Mouse (Mus musculus) WW6 (cell line): ENCODE results near the gene Exoc6b.

Experiments
- DNase-seq: peaks from one replicate; pipeline ENCODE4 v3.0.0-alpha.2; 2013; ENCODE audit warnings: low read depth, low spot score

The Exoc6b gene

DNA sequence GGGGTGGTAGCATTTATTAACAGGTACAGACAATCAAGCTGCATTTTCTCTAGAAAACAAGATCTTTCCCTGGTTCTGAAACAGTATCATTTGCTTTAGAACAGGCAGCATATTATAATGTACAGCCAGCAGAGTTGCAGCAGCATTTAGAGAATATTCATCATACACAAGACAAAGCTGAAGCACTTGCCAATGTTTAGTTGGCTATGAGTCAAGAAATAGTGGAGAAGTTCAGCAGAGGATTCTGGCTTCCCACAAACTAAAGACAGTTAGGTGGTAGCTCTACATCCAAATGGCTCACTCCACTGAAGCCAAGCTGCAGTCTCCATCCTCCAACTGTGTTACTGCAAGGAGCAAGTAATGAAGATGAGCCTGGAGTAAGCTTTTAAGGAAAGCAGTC, 342.4 kb downstream of the Exoc6b start:
- no peak for DNase-seq

DNA sequence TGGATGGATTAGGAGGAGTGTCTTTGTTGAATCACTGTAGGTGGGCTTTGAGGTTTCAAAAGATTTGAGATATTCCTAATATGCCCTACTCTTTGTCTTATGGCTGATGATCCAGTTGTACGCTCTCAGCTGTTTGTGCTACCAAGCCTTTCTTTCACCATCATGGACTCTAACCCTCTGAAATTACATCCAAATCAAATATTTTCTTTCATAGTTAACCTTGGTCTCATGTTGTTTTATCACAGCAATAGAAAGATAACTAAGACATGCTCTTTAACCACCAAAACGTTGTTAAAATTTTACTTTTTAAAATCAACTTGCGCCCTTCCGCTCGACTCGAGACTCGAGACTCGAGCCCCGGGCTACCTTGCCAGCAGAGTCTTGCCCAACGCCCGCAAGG, 356.1 kb downstream of the Exoc6b start:
- DNase-seq, result no peak

DNA sequence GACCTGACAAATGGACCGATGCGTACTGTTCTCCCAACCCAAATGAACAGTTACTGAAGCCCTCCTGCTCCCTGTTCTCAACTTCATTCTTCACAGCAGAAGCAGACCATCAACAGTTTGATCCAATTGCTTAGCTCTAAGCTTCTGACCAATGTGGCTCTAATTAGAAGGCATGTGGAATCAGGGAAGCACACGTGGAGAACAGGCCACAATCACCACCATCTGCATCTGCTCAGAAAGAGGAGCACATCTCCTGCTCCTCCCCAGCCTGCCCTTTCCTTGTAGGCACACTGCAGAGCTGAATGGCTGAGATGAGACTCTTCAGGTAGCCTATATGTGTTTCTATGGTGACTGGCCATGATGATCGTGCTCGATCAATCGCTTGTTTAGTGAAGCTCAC, 358.5 kb downstream of the Exoc6b start:
- DNase-seq, result no peak

DNA sequence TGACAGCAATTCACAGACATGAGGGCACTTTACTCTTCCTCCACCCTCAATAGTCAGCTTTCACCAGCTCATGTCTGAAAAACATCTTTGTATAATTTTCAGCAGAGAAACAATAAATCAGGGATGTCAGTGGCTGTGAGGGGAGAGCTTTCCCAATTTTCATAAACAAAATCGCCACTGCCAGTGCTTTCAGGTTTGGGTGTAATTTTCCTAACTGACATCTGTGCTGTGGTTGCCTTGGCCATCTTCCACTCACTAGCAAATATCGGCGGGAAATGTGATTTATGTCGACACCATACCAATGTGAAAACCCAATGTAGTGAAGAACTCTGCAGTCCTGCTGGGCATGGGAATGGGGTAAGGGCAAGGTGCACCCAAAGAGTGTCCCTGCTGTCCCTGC, 360.7 kb downstream of the Exoc6b start:
- no peak for DNase-seq

DNA sequence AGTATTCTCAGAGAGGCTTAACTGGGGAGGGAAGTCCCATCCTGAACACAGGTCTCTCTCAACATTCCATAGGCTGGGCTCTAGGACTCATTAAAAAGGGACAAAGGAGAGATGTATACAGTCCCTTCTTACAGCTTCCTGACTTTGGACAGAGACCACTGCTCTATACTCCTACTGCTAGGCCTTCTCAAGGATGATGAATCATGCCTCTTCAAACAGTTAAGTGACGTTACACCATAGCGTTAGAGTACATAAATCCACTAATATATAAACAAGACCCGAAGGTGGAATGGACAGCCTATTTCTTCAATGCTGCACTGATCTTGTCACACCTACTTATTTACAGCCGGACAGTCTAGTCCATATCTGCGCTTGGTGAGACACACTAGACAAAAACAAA, 369.7 kb downstream of the Exoc6b start:
- no peak for DNase-seq

DNA sequence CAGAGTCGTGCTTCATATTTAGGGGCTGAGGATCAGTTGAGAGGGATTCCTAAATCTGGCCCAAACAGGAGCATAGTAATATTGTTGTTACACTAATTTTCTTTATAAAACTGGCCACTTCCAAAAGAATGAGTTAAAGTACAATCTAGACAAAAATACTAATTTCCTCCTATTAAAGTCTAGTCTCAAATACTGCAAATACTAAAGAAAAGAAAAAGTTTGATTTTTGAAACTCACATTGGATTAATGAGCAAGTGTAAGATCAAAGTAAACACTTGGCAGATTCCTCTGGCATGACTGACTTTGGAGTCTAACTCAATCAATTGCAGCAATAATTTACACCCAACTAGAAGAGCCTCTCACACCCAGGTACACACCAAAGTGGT, 371.0 kb downstream of the Exoc6b start:
- DNase-seq, result no peak

DNA sequence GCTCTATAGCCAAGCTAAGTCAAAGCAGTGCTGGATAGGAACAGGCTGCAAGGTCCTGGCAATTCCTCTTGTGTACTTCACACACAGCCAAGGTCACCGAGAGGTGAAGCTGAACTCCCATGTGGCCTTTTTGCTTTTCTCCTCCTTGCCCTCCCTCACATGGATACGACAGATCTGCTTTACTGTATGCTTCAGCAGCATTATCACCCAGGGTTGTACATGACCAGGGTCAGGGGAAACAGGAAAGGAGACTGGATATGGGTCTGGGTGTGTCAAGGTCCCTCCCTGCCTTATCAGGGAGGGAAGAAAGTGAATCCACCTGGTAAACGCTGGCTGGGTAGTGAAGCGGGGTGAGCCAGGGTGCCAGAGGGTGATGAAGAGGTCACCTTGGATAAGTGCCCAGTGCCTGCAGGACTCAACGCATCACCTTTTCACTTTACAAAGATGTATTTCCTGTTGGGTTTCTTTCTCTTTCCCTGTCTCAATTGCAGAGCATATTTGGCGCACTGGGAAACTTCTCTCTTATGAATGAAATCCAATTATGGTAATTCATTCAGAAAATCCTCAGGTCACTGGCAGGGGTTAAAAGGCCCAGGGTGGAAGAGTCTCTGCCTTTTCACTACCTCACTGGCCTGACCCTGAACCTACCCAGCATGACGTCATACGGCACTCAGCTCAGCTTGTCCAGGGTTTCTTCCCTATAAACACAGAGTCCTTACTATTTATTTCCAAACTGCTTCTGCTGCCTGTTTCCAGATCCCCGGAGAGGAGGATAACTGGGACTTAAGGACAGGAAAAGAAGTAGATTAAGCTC, 371.6 kb downstream of the Exoc6b start:
- no peak for DNase-seq

DNA sequence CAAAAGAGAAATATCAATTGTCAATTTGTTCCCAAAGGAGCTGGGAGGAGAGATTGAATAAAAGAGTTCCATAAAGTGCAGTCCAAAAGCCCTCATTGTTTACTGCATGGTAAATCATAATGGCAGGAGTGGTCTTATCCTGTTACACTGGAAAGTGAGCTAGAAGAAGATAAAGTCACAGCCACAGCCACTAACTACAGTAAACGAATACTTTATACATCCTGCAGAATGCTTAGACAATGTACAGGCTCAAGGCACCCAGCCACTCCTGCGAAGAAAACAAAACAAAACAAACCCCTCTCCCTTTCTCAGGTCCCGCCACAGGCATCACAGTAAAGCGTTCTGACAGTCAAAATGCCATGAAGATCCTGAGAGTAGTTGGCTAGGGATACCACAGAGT, 375.5 kb downstream of the Exoc6b start:
- no peak for DNase-seq

DNA sequence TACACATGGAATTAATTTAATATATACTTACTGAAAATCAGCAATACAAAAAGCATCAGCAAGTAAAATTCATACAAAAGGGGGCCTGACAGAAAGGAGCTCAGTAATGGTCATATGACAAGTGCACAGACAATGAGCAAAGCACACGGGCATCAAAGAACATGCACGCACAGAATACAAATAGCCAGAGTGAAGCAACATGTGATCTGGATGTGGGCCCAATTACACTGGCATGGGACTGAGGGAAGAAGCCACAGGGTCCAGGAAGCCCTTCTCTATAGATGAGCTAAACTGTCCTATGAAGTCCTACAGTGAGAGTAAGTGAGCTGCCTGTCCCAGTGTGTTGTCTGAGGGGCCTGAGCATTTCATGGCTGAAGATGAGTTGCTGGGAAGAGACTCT, 376.1 kb downstream of the Exoc6b start:
- DNase-seq, result no peak

DNA sequence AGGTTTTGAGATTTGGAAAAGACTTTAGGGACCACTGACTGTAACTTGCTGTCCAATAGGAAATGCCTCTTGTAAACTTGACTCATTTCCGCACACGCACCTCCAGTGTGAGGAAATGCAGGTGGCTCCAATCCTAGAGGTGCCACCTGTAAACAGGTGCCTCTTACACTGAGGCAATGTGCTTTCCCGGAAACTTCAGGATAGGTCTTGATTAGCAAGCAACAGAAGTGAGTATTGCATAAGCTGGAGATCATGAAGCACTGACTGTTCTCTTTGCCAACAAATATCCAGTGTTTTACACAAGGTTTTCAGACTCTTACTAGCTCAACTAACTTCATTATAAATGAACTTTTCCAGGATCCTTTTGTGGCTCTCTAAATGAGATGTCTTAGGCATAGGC, 377.4 kb downstream of the Exoc6b start:
- DNase-seq, result no peak

DNA sequence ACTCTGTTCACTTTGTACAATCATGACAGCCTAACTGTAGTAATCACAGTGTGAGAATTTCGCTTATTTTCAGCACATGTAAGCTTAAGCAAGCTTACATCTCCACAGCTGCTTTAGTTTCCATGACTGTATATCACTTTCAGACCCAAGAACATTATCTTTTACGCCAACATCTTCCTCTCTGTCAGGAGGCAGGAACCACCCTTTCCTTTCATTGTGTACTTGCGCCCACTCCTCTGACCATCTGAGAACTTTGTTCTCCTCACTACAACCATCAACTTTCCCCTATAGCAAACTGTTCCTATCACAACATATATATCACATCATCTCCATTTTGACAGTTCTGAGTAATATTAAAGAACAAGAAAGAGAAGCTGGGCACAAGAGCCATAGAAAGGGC, 391.5 kb downstream of the Exoc6b start:
- no peak for DNase-seq

DNA sequence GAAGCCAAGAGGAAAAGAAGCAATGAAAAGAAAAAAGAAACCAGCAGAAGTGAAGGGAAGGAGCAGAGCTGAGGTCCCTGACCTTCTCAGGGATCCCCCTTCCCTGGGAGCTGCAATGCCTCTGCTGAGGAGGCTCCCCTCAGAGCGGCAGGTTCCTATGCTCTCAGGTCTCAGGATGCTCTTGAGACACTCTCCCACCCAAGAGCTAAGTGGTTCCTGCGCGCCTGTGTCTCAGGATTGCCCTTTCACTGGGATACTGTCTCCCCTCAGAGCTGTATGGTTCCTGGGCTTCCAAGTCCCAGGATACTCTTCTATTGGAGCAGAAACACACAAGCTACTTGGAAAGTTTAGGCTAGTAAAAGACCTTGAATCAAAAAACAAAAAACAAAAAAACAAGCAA, 394.4 kb downstream of the Exoc6b start:
- DNase-seq, result no peak

DNA sequence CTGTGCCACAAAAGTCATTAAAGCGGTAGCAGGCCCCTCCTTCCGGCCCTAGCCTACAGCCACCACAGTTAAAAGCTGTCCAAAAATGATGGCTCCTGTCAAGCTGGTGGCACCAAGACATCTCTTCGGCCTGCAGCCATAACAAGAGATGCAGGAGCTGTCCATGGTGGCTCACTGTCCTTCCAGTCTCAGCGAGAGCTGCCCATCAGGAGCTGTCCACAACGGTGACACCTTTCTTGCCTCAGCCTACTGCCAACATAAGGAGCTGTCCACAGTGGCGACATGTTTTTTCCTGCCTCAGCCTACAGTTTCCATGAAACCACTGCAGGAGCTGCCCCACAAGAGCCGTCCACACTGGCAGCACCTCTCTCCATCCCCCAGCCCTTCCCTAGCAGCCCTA, 395.2 kb downstream of the Exoc6b start:
- no peak for DNase-seq

DNA sequence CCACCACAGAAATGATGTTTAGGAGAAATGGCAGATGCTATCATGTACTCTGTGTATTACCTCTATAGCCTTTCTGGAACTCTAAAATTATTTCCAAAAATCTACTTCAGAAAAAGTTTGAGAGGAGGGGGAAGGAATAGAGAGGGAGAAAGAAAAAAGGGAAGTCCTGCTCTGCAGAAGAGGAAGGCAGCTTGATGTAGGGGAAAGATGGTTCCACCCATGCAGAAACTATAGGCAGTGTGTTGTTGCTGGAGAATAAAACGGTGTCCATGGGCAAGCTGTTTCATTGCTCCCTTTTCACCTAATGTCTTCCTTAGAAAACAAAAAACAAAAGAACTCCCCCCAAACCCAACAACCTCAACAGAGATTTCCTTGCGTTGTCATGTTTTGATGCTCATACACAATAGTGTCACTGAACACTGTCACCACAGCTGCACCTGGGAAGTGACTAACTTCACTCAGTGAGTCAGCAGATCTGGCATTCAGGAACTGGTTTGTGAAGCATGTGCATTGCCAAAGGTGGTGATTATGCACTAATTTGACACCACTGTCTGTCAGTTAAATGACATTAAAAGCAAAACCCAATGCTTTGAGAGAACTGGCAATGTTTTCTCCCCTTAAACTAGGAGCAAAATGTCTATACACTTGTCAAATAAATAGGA, 407.7 kb downstream of the Exoc6b start:
- DNase-seq, result no peak

DNA sequence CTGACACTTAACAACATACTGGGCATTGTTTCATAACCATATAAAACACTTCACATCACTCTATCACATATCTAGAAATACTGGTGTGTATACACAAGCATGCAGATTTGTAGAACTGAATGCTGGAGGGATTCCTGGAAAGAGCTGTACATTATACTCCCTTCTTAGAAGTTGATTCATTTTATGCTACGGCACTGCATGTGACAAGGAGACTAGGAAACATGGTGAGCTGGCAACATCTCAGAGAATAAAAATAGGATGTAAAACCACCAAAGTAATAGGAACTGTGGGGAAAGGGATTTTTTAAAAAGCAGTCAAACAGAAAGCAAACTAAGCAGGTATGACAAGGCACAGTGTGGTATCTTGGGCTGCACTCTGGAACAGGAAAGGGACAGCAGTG, 408.3 kb downstream of the Exoc6b start:
- DNase-seq, result no peak

DNA sequence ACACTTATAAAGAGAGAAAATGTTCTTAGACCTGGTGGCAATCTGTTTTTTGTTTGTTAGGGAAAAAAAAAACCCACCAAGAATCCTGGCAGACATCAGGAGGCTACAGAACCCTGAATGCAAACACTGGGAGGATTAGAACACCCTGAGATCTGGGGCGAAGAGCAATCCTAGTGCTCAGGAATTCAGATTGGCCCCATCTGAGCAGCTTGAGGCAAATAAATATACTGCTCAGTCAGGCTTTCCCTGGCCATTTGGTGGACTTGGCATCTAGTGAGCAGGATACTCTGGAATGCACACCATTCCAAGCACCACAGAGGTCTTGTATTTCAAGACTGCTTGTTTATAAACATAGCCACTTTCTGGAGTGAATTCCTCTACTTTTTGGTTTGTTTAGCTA, 412.2 kb downstream of the Exoc6b start:
- no peak for DNase-seq

DNA sequence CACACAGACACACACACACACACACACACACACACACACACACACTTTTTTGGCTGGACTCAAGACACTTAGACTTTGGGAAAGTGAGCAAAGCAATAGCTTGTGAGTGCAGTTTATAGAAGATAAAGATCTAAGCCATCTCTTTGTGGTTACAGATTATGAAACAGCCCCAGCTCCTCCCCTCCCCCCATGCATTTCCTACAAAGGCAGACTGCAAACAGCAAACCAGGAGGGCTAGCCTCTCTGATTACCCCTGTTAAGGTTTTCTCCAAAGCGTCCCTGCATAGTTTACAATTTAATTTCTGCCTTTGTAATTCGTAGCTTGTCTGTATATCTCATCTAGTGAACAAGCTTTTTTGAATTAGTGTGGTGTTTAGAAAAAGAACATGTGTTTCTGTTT, 412.6 kb downstream of the Exoc6b start:
- no peak for DNase-seq

DNA sequence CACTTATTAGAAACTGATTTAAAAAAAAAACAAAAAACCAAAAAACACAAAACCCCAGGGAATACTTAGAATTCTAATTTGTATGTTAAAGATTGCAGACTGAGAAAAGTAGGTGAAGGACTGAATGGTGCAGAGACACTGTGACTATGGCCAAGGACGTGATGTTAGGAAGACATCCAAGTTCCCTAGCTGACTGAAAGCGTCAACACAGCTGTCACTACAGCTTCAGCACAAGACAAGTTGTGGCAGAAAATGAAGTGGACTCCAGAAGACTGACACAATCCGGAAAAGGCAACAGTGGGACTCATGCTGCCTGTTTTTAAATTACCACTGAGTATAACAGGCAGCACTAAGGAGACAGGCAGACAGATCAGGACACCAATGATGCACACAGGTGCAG, 417.4 kb downstream of the Exoc6b start:
- no peak for DNase-seq

DNA sequence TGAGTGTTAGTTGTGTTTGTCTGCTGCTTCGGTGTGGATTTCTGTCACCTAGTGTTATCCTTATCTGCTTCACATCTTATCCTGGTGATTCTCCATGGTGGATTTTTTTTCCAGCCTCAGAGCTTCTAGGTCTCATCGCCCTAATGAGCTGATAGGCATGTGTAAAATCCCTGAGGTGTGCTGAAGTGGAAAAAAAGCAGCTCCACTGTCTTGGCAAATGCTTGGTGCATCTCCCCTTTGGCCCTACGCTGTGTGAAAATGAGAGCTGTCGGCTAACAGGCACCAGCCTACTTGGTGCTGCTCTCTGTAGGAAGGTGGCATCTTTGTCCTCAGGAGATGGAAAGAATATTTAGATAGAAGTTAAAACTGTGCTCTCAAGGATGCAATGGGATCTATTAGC, 422.1 kb downstream of the Exoc6b start:
- no peak for DNase-seq

DNA sequence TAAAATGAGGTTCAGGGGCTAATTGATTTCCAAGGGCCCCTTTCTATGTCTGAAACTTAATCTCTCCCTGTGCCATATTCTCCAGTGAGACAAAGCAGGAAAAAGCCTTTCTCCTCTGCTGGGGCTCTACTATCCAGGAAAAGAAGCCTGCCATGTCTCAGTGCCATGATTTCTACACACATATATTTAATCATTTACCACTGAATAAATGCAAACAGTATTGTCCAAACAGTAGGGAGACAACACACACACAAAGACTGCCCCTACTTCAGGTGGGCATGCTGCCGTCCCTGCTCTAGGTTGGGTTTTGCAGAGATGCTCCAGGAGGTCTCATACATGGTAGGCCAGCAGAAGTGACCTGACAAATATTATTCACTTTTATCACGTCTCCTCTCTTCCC, 422.6 kb downstream of the Exoc6b start:
- no peak for DNase-seq

DNA sequence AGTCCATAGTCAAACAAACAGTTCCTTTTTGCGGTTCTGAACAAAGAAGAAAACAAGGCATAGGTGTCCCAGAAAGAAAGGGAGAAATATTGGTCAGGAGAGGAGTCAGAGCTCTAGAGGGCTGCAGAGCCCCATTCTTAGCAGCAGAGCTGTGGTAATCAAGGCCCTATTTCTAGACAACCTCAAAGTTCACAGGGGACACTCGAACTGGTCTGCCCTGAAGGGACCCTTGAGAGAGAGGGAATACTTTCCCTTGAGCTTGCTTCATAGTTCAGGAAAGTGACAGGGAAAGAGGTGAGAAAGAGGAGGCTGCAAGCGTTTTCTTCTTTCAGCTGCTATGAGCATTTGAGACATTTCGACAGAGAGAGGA, 428.3 kb downstream of the Exoc6b start:
- DNase-seq, result no peak

DNA sequence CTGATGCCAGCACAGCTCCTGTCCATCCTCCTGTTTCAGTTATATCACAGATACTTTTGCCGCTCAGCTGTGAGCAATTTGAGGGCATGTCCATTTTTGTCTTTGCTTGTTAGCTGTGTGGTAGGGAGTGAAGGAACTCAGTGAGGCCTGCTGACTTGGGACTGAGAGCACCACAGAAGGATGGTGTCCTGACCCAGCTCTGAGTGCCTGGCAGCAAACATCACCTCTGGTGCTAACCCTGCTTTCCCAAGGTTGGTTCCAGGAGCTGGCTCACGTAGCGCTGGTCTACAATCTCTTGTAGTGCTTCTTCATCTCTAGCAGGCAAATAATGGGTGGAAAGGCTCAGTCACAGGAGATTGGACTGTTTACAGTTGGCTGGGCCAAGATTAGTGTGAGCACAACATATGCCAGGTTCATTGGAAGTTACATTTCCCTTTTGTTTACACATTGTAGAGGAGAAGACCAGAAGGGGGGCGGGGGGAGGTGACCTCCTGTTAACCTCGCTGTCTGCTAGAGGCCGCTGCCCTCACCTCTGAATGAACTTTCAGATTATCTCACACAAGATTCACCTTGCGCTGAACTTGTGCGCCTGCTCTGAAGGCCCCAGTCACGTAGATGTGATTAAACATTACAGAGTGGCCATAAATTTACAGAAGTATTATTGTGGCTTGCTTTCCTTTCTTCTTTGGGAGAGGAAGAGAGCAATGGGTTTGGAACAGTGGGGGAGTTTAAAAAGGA, 428.8 kb downstream of the Exoc6b start:
- DNase-seq, result no peak

DNA sequence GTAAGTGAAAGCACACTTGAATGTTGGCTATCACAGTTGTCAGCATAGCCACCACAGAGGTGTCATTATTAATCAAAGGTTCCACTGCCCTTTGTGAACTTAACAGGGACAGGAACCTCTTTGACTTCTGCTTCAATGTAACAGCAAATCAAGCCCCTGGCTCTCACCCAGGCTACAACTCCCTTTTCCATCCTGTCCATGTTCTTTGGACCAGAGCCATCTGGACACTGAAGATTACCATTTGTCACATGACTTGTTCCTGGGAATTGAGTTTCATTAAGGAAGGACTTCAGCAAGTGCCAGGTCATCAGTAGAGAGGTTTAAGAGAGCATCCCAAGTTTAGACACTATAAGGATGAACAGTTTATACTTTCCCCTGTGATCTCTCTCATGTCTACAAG, 431.1 kb downstream of the Exoc6b start:
- no peak for DNase-seq
